Mouse (Mus musculus) megakaryocyte, embryonic 14.5 days (primary cell): ENCODE results near the gene Fcrlb. TPM values are rescaled to one million over a fixed set of nuclear protein-coding genes. Genes with fewer than 3 reads are reported as not detected.
A peak's percentile ranks its signal among the peaks of the same experiment; 100 is the strongest.

Experiments used
- H3K27me3 ChIP-seq: replicated peaks from 2 replicates; pipeline ENCODE3; 2012; ENCODE audit warnings: inconsistent platforms
- H3K36me3 ChIP-seq: replicated peaks from 2 replicates; pipeline ENCODE3; 2012; ENCODE audit warnings: low read length, inconsistent platforms, mixed read lengths
- H3K4me1 ChIP-seq: 2 replicates; pipeline ENCODE4 v1.6.1; 2012; ENCODE audit warnings: inconsistent platforms
- H3K4me3 ChIP-seq: replicated peaks from 2 replicates; pipeline ENCODE3; 2012; ENCODE audit warnings: moderate library complexity, mild to moderate bottlenecking, inconsistent platforms
- H3K9me3 ChIP-seq: 2 replicates; pipeline ENCODE4 v1.6.1; 2012; ENCODE audit warnings: inconsistent platforms
- FLI1 ChIP-seq: IDR thresholded peaks from 2 replicates; pipeline ENCODE4 v1.6.1; 2012; ENCODE audit warnings: low read length, inconsistent platforms, mixed read lengths
- GATA1 ChIP-seq: IDR thresholded peaks from 3 replicates; pipeline ENCODE4 v1.6.1; 2012; ENCODE audit warnings: mixed read lengths, low read length, inconsistent platforms, borderline replicate concordance
- polyA plus RNA-seq: library from polyadenylated mRNA; stranded (reverse); fragments of >175 nt; gene quantifications from 2 replicates; pipeline ENCODE4 v1.2.3, GENCODE M21; 2012; ENCODE audit warnings: low replicate concordance; ENCODE audit not compliant: insufficient read depth

Fcrlb gene
- polyA plus RNA-seq, 1 experiment = 1.4 TPM

- Histone ChIP-seq H3K27me3 (no peaks in the 10 kb centered on the region), H3K36me3 (peaks cover 68% of the 10 kb centered on the region), H3K4me1 (peaks cover 10% of the 10 kb centered on the region; the same call in 1 of the 2 replicates), H3K4me3 (no peak overlapping the region), H3K9me3 (no peaks in the 10 kb centered on the region)
- TF ChIP-seq FLI1 (no peak), GATA1 (no peak)
Measured at GRCm38 (mm10) chr1:170875676-170876075, 37.1 kb downstream of the Fcrlb start.

- Histone ChIP-seq H3K9me3 (no peaks in the 10 kb centered on the region), H3K4me3 (no peak overlapping the region), H3K36me3 (peaks cover 46% of the 10 kb centered on the region), H3K27me3 (no peaks in the 10 kb centered on the region), H3K4me1 (peaks cover 18% of the 10 kb centered on the region)
- no peak for TF ChIP-seq FLI1
- no peak for TF ChIP-seq GATA1
Measured at GRCm38 (mm10) chr1:170871961-170872360, 40.8 kb downstream of the Fcrlb start.

- H3K9me3 ChIP-seq = no peaks in the 10 kb centered on the region
- TF ChIP-seq GATA1 = no peak
- TF ChIP-seq FLI1 = no peak
- no peaks in the 10 kb centered on the region for H3K27me3 ChIP-seq
- peaks cover 43% of the 10 kb centered on the region for H3K36me3 ChIP-seq
- peaks cover 18% of the 10 kb centered on the region for H3K4me1 ChIP-seq
- H3K4me3 ChIP-seq = no peak overlapping the region
Measured at GRCm38 (mm10) chr1:170871402-170871801, 41.3 kb downstream of the Fcrlb start.

GRCm38 (mm10) chr1:170868905-170869283 is 43.8 kb downstream of the Fcrlb start:
- H3K4me3 ChIP-seq = peak overlapping the region; percentile 95
- TF ChIP-seq GATA1 (no peak), FLI1 (no peak)
- no peaks in the 10 kb centered on the region for H3K9me3 ChIP-seq
- peaks cover 26% of the 10 kb centered on the region for H3K36me3 ChIP-seq
- H3K4me1 ChIP-seq = peaks cover 30% of the 10 kb centered on the region
- H3K27me3 ChIP-seq = no peaks in the 10 kb centered on the region

- peaks cover 23% of the 10 kb centered on the region for H3K36me3 ChIP-seq
- H3K9me3 ChIP-seq = no peaks in the 10 kb centered on the region
- peaks cover 36% of the 10 kb centered on the region for H3K4me1 ChIP-seq
- no peak for TF ChIP-seq GATA1
- no peak for TF ChIP-seq FLI1
- H3K4me3 ChIP-seq = peak overlapping the region; percentile 95
- H3K27me3 ChIP-seq = no peaks in the 10 kb centered on the region
Measured at GRCm38 (mm10) chr1:170868107-170868904, 44.4 kb downstream of the Fcrlb start.

- Histone ChIP-seq H3K9me3 (no peaks in the 10 kb centered on the region), H3K4me3 (peak within 1 kb of the TSS; percentile 95), H3K4me1 (peaks cover 42% of the 10 kb centered on the region), H3K27me3 (no peaks in the 10 kb centered on the region), H3K36me3 (peaks cover 22% of the 10 kb centered on the region)
- TF ChIP-seq GATA1 = no peak
- TF ChIP-seq FLI1 = no peak
Measured at GRCm38 (mm10) chr1:170867691-170868105, 45.0 kb downstream of the Fcrlb start, which contains the start of gene Atf6. TSS of gene Atf6 (minus strand) at chr1:170867771.

GRCm38 (mm10) chr1:170866992-170867690 is 45.6 kb downstream of the Fcrlb start:
- Histone ChIP-seq H3K9me3 (no peaks in the 10 kb centered on the region), H3K27me3 (no peaks in the 10 kb centered on the region), H3K36me3 (peaks cover 22% of the 10 kb centered on the region), H3K4me3 (peak overlapping the region; percentile 95), H3K4me1 (peaks cover 47% of the 10 kb centered on the region)
- no peak for TF ChIP-seq GATA1
- no peak for TF ChIP-seq FLI1

GRCm38 (mm10) chr1:170865406-170865805 is 47.3 kb downstream of the Fcrlb start:
- Histone ChIP-seq H3K4me1 (peaks cover 61% of the 10 kb centered on the region), H3K36me3 (peaks cover 27% of the 10 kb centered on the region), H3K4me3 (peak overlapping the region; percentile 95), H3K9me3 (no peaks in the 10 kb centered on the region), H3K27me3 (no peaks in the 10 kb centered on the region)
- TF ChIP-seq GATA1 (no peak), FLI1 (no peak)

GRCm38 (mm10) chr1:170864754-170865153 is 48.0 kb downstream of the Fcrlb start:
- TF ChIP-seq FLI1 (no peak), GATA1 (no peak)

GRCm38 (mm10) chr1:170864234-170864633 is 48.5 kb downstream of the Fcrlb start:
- no peaks in the 10 kb centered on the region for H3K27me3 ChIP-seq
- H3K36me3 ChIP-seq = peaks cover 29% of the 10 kb centered on the region
- H3K4me1 ChIP-seq = peaks cover 67% of the 10 kb centered on the region
- peak overlapping the region; percentile 89 for H3K4me3 ChIP-seq
- TF ChIP-seq GATA1 = no peak
- no peak for TF ChIP-seq FLI1
- no peaks in the 10 kb centered on the region for H3K9me3 ChIP-seq

More at GRCm38 (mm10) chr1:170864754-170865153, 48.0 kb downstream of the Fcrlb start:
- Histone ChIP-seq H3K27me3 (no peaks in the 10 kb centered on the region), H3K4me3 (peak overlapping the region; percentile 95), H3K36me3 (peaks cover 24% of the 10 kb centered on the region), H3K9me3 (no peaks in the 10 kb centered on the region), H3K4me1 (peaks cover 65% of the 10 kb centered on the region)
